Mouse (Mus musculus): ENCODE data around the gene Dnmt1. TPM values are rescaled to one million over a fixed set of nuclear protein-coding genes. Genes with fewer than 3 reads are reported as not detected.

Gene Dnmt1
- polyA plus RNA-seq, 1 experiment from 2014 or later: 78.4 TPM

DNA sequence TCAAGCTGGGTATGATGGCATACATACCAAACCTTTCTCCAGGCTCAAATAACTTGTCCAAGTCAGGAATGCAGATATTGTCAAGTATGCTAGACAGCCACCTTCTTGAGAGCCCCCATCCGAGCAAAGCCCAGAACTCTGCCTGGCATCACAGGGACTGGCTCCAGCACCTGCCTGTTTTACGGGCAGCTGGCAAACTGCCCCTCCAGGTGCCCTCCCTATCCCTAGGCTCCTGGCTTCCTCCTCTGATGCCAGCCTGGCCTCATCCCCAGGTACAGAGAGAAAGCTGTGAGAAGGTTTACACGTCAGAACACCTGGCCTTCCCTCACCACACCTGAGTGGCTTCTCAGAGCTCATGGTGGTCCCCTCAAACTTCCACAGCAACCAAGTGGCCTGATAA lies 2.7 kb downstream of the Dnmt1 start:
- ATAC-seq (ENCODE audit: insufficient number of reproducible peaks, low FRiP score, low TSS enrichment, low read depth): no peak
- Histone ChIP-seq H3K36me3 (no peaks in the 10 kb centered on the region), H3K9me3 (replicated peaks) (no peaks in the 10 kb centered on the region), H3K4me1 (no peaks in the 10 kb centered on the region; the same call in 1 of the 2 replicates), H3K4me3 (replicated peaks) (no peak overlapping the region), H3K27me3 (no peaks in the 10 kb centered on the region), H3K27ac (replicated peaks) (no peak overlapping the region), H3K9ac (no peak overlapping the region), H3K4me2 (replicated peaks) (no peak overlapping the region)
- 72% methylated on average over 3 of the region's 3 CpGs for WGBS

DNA sequence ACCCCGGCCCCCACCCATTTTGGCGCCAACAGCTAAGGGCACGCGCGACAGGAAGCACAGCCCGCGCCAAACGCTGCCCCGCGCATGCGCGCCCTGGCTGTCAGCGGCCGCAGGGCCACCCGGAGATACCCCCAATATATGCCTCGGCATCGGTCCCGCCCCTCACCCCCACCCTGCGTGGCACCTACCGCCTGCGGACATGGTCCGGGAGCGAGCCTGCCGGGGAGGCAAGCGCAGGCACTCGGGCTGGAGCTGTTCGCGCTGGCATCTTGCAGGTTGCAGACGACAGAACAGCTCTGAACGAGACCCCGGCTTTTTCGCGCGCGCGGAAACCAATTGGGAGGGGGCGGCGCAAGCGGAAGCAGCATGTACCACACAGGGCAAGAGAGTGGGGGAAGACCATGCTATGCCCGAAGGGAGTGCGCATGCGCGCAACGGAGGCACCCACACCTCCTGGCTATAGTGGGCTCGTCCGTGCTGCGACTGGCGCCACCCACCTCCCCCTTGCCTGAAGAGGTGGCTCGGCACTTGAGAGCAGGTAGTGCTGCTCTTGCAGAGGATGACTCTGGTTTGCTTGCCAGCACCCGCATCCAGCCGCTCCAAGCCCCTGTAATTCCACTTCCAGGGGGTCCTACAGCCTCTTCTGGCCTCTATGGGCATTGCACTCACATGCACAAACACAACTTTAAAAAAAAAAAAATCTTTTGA lies 7.0 kb downstream of the Dnmt1 start:
- Histone ChIP-seq H3K36me3 (no peaks in the 10 kb centered on the region), H3K4me2 (replicated peaks) (peak overlapping the region; percentile 77), H3K9me3 (replicated peaks) (no peaks in the 10 kb centered on the region), H3K4me3 (replicated peaks) (peak overlapping the region; percentile 93), H3K27ac (replicated peaks) (peak overlapping the region; percentile 95), H3K4me1 (peaks cover 16% of the 10 kb centered on the region), H3K27me3 (no peaks in the 10 kb centered on the region), H3K9ac (peak overlapping the region; percentile 73)
- under 1% methylated on average over 51 of the region's 51 CpGs for WGBS
- ATAC-seq (ENCODE audit: insufficient number of reproducible peaks, low FRiP score, low TSS enrichment, low read depth): peak; percentile 97

DNA sequence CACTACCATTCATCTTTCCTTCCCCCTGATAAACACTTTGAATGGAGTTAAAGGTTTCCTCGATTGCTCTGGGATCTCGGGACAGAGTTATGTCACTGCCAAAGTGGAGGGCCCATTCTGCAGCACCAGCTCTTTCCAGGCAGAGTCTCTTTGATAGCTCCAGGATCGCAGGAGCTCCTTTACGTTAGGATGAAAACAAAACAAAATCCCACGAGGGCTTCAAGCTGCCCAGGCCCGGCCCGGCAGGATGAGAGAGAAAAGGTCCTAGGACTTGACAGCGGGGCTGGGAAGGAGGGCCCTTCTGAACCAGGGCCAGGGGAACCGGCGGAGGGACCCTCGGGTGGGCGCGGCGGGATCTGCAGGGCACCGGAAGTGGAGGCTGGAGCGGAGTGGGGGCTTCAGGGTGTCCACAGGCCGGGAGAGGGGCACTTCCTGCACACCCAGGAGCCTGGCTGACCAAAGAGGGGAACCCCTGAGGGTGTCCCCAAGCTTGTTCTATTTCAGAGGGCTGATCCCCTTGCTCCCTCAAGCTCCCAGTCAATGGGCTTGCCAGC lies 7.6 kb downstream of the Dnmt1 start:
- Histone ChIP-seq H3K4me3 (replicated peaks) (peak overlapping the region; percentile 93), H3K4me1 (peaks cover 16% of the 10 kb centered on the region), H3K9ac (peak overlapping the region; percentile 73), H3K27ac (replicated peaks) (peak overlapping the region; percentile 95), H3K9me3 (replicated peaks) (no peaks in the 10 kb centered on the region), H3K4me2 (replicated peaks) (peak overlapping the region; percentile 77), H3K27me3 (no peaks in the 10 kb centered on the region), H3K36me3 (no peaks in the 10 kb centered on the region)
- 1% methylated on average over 16 of the region's 17 CpGs for WGBS
- peak; percentile 55 for ATAC-seq (ENCODE audit: insufficient number of reproducible peaks, low FRiP score, low TSS enrichment, low read depth)

GRCm38 (mm10) chr9:20951441-20951840 lies 8.2 kb downstream of the Dnmt1 start:
- Histone ChIP-seq H3K9me3 (replicated peaks) (no peaks in the 10 kb centered on the region), H3K4me2 (replicated peaks) (peak overlapping the region; percentile 77), H3K27me3 (no peaks in the 10 kb centered on the region), H3K4me1 (peaks cover 22% of the 10 kb centered on the region), H3K27ac (replicated peaks) (peak overlapping the region; percentile 95), H3K4me3 (replicated peaks) (peak overlapping the region; percentile 93), H3K36me3 (no peaks in the 10 kb centered on the region; the same call in 1 of the 2 replicates), H3K9ac (peak overlapping the region; percentile 73)
- ATAC-seq (ENCODE audit: insufficient number of reproducible peaks, low FRiP score, low TSS enrichment, low read depth): no peak
- 5% methylated on average over 14 of the region's 14 CpGs for WGBS

DNA sequence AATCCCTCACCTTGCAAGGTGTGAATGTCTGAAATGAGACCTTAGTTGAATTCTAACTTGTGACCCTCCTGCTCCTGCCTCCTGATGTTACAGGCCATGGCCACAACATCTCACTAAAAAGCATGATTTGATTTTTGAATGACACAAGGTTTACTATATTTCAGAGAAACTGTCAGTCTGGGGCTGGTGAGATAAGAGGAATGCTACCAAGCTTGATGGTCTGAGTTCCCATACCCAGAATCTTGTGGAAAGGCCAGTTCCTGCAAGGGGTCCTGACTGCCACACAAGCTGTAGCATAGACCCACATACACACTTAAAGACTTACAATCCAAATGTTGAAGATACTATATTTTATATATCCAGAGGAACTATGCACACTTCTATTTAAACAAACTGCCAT lies 9.3 kb downstream of the Dnmt1 start:
- ATAC-seq (ENCODE audit: insufficient number of reproducible peaks, low FRiP score, low TSS enrichment, low read depth): no peak
- H3K36me3 ChIP-seq: no peaks in the 10 kb centered on the region; the same call in 1 of the 2 replicates
- no peaks in the 10 kb centered on the region for H3K27me3 ChIP-seq
- H3K9ac ChIP-seq: no peak overlapping the region
- no peaks in the 10 kb centered on the region for H3K9me3 ChIP-seq (replicated peaks)
- peak overlapping the region; percentile 77; the same call in 1 of the 2 replicates for H3K4me2 ChIP-seq (replicated peaks)
- peaks cover 32% of the 10 kb centered on the region for H3K4me1 ChIP-seq
- H3K27ac ChIP-seq (replicated peaks): no peak overlapping the region
- H3K4me3 ChIP-seq (replicated peaks): peak overlapping the region; percentile 93; the same call in 1 of the 2 replicates

DNA sequence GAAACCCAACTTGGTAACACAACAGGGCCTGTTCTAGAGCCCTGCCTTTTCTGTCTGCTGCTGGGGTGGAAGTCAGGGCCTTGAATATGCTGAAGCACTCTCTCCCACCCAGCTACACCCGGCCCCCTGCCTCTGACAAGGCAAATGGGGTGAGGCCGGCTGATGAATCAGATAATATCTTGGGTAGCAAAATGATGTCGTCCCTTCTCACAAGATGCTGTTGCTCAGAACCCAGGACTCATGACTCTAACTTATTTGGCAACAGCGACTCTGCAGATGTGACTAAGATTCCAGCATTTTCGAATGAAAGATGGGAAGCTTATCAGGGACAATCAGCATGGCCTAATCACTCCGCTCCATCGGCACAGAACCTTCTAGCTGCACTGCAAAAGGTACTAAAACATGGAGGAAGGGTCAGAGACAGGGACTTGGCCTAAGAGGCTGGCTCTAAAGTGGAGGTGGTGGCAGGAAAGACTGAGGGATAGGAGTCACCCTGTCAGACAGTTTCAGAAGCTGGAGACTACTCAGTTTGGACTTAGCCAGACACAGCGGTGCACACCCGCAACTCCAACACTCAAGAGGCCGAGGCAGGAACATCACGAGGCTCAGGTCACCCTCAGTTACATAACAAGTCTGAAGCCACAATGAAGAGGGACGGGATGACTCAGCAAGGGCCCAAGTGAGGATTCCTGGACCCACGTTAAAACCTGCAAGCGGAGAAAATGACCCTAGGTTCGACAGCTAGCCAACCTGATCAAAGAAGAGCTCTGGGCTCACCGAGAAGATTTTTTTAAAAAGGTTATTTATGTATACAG lies 13.4 kb downstream of the Dnmt1 start:
- H3K4me2 ChIP-seq (replicated peaks): no peak overlapping the region
- no peaks in the 10 kb centered on the region for H3K27me3 ChIP-seq
- H3K27ac ChIP-seq (replicated peaks): peak overlapping the region; percentile 49; the same call in 1 of the 2 replicates
- 72% methylated on average over 16 of the region's 16 CpGs for WGBS
- no peak overlapping the region for H3K9ac ChIP-seq
- H3K36me3 ChIP-seq: peaks cover 8% of the 10 kb centered on the region
- no peak for ATAC-seq (ENCODE audit: insufficient number of reproducible peaks, low FRiP score, low TSS enrichment, low read depth)
- H3K4me1 ChIP-seq: peaks cover 48% of the 10 kb centered on the region
- H3K9me3 ChIP-seq (replicated peaks): no peaks in the 10 kb centered on the region
- no peak overlapping the region for H3K4me3 ChIP-seq (replicated peaks)

GRCm38 (mm10) chr9:20944697-20945370 lies 14.9 kb downstream of the Dnmt1 start:
- H3K27me3 ChIP-seq: no peaks in the 10 kb centered on the region
- no peak overlapping the region for H3K9ac ChIP-seq
- H3K4me1 ChIP-seq: peaks cover 38% of the 10 kb centered on the region
- peaks cover 22% of the 10 kb centered on the region for H3K36me3 ChIP-seq
- H3K4me3 ChIP-seq (replicated peaks): no peak overlapping the region
- WGBS: 38% methylated on average over 4 of the region's 4 CpGs
- peak overlapping the region; percentile 73 for H3K27ac ChIP-seq (replicated peaks)
- H3K9me3 ChIP-seq (replicated peaks): no peaks in the 10 kb centered on the region
- H3K4me2 ChIP-seq (replicated peaks): no peak overlapping the region
- no peak for ATAC-seq (ENCODE audit: insufficient number of reproducible peaks, low FRiP score, low TSS enrichment, low read depth)

- Histone ChIP-seq H3K27me3 (no peaks in the 10 kb centered on the region), H3K36me3 (peaks cover 31% of the 10 kb centered on the region), H3K4me1 (peaks cover 38% of the 10 kb centered on the region), H3K4me2 (replicated peaks) (peak overlapping the region; percentile 12; the same call in 1 of the 2 replicates), H3K27ac (replicated peaks) (peak overlapping the region; percentile 73), H3K9me3 (replicated peaks) (no peaks in the 10 kb centered on the region), H3K9ac (no peak overlapping the region), H3K4me3 (replicated peaks) (no peak overlapping the region)
- 8% methylated on average over 2 of the region's 2 CpGs for WGBS
- peak; percentile 47; the same call in 1 of the 2 replicates for ATAC-seq (ENCODE audit: insufficient number of reproducible peaks, low FRiP score, low TSS enrichment, low read depth)
These were observed 15.8 kb downstream of the Dnmt1 start for GRCm38 (mm10) chr9:20943911-20944310.

- no peaks in the 10 kb centered on the region for H3K9me3 ChIP-seq (replicated peaks)
- H3K36me3 ChIP-seq: peaks cover 36% of the 10 kb centered on the region
- no peak overlapping the region; the same call in 1 of the 2 replicates for H3K9ac ChIP-seq
- 0 out of 2 replicates have a peak overlapping the region, but pooled peaks have one; percentile 12 for H3K4me2 ChIP-seq (replicated peaks)
- H3K4me3 ChIP-seq (replicated peaks): no peak overlapping the region
- peak overlapping the region; percentile 73 for H3K27ac ChIP-seq (replicated peaks)
- ATAC-seq (ENCODE audit: insufficient number of reproducible peaks, low FRiP score, low TSS enrichment, low read depth): no peak
- no peaks in the 10 kb centered on the region for H3K27me3 ChIP-seq
- whole genome bisulfite sequencing: 66% methylated on average over 7 of the region's 7 CpGs
- H3K4me1 ChIP-seq: peaks cover 38% of the 10 kb centered on the region
These were observed 16.3 kb downstream of the Dnmt1 start for GRCm38 (mm10) chr9:20943396-20943795.

- no peaks in the 10 kb centered on the region for H3K4me1 ChIP-seq
- 89% methylated on average over 3 of the region's 3 CpGs for WGBS
- ATAC-seq (ENCODE audit: insufficient number of reproducible peaks, low FRiP score, low TSS enrichment, low read depth): no peak
These were observed 36.4 kb downstream of the Dnmt1 start for GRCm38 (mm10) chr9:20923258-20923657.

GRCm38 (mm10) chr9:20916160-20916559 lies 43.5 kb downstream of the Dnmt1 start:
- no peak overlapping the region for H3K4me3 ChIP-seq (replicated peaks)
- no peaks in the 10 kb centered on the region for H3K9me3 ChIP-seq (replicated peaks)
- H3K36me3 ChIP-seq: peaks cover 100% of the 10 kb centered on the region
- H3K4me1 ChIP-seq: no peaks in the 10 kb centered on the region
- H3K4me2 ChIP-seq (replicated peaks): no peak overlapping the region
- no peak overlapping the region for H3K27ac ChIP-seq (replicated peaks)
- WGBS: 79% methylated on average over 4 of the region's 4 CpGs
- ATAC-seq (ENCODE audit: insufficient number of reproducible peaks, low FRiP score, low TSS enrichment, low read depth): no peak
- no peaks in the 10 kb centered on the region for H3K27me3 ChIP-seq
- H3K9ac ChIP-seq: no peak overlapping the region

More at GRCm38 (mm10) chr9:20923258-20923657, 36.4 kb downstream of the Dnmt1 start:
- H3K36me3 ChIP-seq: peaks cover 100% of the 10 kb centered on the region
- H3K27me3 ChIP-seq: no peaks in the 10 kb centered on the region
- no peak overlapping the region for H3K4me3 ChIP-seq (replicated peaks)
- no peak overlapping the region for H3K4me2 ChIP-seq (replicated peaks)
- H3K9ac ChIP-seq: no peak overlapping the region
- H3K27ac ChIP-seq (replicated peaks): no peak overlapping the region
- no peaks in the 10 kb centered on the region for H3K9me3 ChIP-seq (replicated peaks)
